Mouse (Mus musculus): ENCODE measurements at regions not wholly inside any gene's neighbourhood (a gene's known extent, or its start where the extent isn't known, plus 50 kb on each side); places are given as distances from the start of the nearest gene placed in this dataset.

DNA sequence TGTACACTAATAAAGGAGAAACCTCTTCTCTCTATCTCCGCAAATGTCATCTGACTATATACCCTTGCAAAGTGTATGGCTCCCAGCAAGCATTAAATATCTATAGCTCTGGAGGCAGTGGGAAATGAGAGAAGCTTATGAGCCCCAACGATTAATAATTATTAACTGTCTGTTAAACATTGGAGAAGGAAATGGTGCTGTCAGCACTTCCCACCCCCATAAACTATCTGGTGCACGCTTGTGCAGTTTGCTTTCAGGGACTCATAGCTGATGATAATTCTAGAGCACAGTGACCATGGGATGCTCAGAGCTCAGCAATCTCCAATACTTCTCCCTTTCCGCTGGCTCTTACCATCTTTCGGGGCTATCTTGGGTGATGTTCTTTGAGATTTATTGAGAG, 541.2 kb downstream of the Grxcr1 start:
- 70% methylated on average over 5 of the region's 5 CpGs for WGBS (ENCODE audit: insufficient replicate concordance)
- no peaks in the 10 kb centered on the region for H3K36me3 ChIP-seq
- no peak overlapping the region for H3K4me3 ChIP-seq
- no peaks in the 10 kb centered on the region for H3K9me3 ChIP-seq (replicated peaks)
- H3K27me3 ChIP-seq (replicated peaks): no peaks in the 10 kb centered on the region
- H3K4me2 ChIP-seq: no peak overlapping the region
- H3K27ac ChIP-seq: no peak overlapping the region
- no peaks in the 10 kb centered on the region for H3K4me1 ChIP-seq
- H3K9ac ChIP-seq: no peak overlapping the region
- no peak for ATAC-seq

GRCm38 (mm10) chr5:68575827-68576226, 544.2 kb downstream of the Grxcr1 start:
- H3K9me3 ChIP-seq (replicated peaks): no peaks in the 10 kb centered on the region
- H3K36me3 ChIP-seq: no peaks in the 10 kb centered on the region
- no peak overlapping the region for H3K27ac ChIP-seq
- H3K4me3 ChIP-seq: no peak overlapping the region
- no peak overlapping the region for H3K9ac ChIP-seq
- no peaks in the 10 kb centered on the region for H3K27me3 ChIP-seq (replicated peaks)
- ATAC-seq: no peak
- H3K4me1 ChIP-seq: no peaks in the 10 kb centered on the region
- H3K4me2 ChIP-seq: no peak overlapping the region

DNA sequence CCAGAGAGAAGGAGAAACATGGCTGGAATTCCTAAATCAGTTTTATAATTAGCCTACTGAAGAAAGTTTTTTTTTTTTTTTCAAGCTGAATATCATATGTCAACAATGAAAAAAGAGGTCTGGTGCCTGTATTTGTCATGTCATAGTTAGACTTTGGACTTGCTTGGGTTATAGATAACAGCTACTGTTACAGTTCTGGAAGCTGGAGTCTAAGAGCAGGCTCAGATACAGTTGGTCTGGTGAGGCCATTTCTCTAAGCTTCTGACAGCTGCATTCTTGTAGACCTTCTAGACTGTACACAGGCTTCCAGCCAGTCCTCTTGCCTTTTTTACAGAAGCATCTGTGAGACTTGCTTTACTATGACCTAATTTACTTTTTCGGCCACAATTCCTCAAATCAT, 546.9 kb downstream of the Grxcr1 start:
- H3K4me1 ChIP-seq: no peaks in the 10 kb centered on the region
- H3K4me2 ChIP-seq: no peak overlapping the region
- WGBS (ENCODE audit: insufficient replicate concordance): 70% methylated on average over 1 of the region's 1 CpGs
- no peaks in the 10 kb centered on the region for H3K36me3 ChIP-seq
- H3K27ac ChIP-seq: no peak overlapping the region
- no peak for ATAC-seq
- H3K9me3 ChIP-seq (replicated peaks): no peaks in the 10 kb centered on the region
- H3K9ac ChIP-seq: no peak overlapping the region
- no peaks in the 10 kb centered on the region for H3K27me3 ChIP-seq (replicated peaks)
- H3K4me3 ChIP-seq: no peak overlapping the region

DNA sequence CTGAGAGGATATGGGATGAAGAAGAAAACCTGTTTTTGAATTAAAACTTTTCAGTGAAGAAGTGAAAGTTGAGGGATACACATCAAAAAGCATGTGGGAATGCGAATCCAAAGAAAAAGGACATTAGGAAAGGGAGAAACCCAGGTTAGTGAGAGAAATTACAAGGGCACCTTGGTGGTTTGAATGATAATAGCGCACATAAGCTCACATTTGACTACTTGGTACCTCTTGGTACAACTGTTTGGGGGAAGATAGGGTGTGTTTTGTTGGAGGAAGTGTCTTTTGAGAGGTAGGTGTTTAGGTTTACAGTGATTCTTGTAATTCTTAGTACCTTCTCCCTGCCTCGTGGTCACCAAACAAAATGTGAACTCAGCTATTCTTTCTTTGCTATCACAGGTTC, 560.8 kb downstream of the Grxcr1 start:
- H3K4me3 ChIP-seq: no peak overlapping the region
- no peaks in the 10 kb centered on the region for H3K27me3 ChIP-seq (replicated peaks)
- no peak overlapping the region for H3K9ac ChIP-seq
- no peaks in the 10 kb centered on the region for H3K4me1 ChIP-seq
- ATAC-seq: no peak
- no peak overlapping the region for H3K27ac ChIP-seq
- H3K36me3 ChIP-seq: no peaks in the 10 kb centered on the region
- H3K4me2 ChIP-seq: no peak overlapping the region
- H3K9me3 ChIP-seq (replicated peaks): no peaks in the 10 kb centered on the region
- WGBS (ENCODE audit: insufficient replicate concordance): 67% methylated on average over 3 of the region's 3 CpGs

DNA sequence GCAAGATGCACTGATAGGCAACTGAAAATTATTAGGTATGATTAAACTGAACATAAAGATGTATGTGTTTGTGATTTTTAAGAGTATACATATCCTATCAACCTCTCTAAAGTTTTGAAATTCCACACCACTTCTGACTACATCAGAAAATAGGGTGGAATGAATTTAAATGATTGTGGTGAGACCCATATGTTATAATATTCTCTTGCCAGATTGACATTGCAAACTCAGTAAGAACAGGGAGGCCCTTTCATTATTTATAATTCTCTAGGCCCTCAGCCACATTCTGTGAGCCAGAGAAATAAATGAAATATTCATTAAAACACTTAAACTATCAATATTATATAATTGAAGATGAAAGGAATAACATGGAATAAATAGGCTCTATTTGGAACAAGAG, 586.8 kb downstream of the Grxcr1 start:
- H3K4me3 ChIP-seq: no peak overlapping the region
- no peaks in the 10 kb centered on the region for H3K9me3 ChIP-seq (replicated peaks)
- no peak overlapping the region for H3K9ac ChIP-seq
- H3K27ac ChIP-seq: no peak overlapping the region
- no peak for ATAC-seq
- H3K4me1 ChIP-seq: no peaks in the 10 kb centered on the region
- H3K36me3 ChIP-seq: no peaks in the 10 kb centered on the region
- no peak overlapping the region for H3K4me2 ChIP-seq
- H3K27me3 ChIP-seq (replicated peaks): no peaks in the 10 kb centered on the region

- no peak overlapping the region for H3K4me3 ChIP-seq
- WGBS (ENCODE audit: insufficient replicate concordance): 74% methylated on average over 3 of the region's 3 CpGs
- H3K4me1 ChIP-seq: no peaks in the 10 kb centered on the region
- H3K27me3 ChIP-seq (replicated peaks): no peaks in the 10 kb centered on the region
- no peaks in the 10 kb centered on the region for H3K36me3 ChIP-seq
- H3K27ac ChIP-seq: no peak overlapping the region
- no peak overlapping the region for H3K4me2 ChIP-seq
- ATAC-seq: no peak
- H3K9me3 ChIP-seq (replicated peaks): no peaks in the 10 kb centered on the region
- no peak overlapping the region for H3K9ac ChIP-seq
Observed at GRCm38 (mm10) chr5:68635400-68635799, 603.8 kb downstream of the Grxcr1 start.

DNA sequence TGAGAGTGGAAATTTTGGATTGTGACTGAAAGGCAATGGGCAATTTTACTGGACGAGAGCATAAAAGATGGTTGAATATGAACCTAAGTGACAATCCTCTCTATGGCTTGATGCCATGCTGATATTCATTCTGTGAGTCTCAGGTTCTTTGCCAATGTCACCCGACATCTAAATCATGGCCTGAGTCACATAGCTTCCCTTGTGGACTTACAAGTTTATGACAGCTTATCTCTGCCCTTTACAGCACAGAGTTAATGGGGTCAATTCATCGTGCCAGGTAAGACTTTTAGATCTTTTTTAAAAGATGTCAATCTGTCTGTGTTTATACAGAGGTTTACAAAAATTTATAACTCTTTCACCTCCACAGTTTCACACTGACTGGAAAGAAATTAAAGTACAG, 641.2 kb downstream of the Grxcr1 start:
- 71% methylated on average over 3 of the region's 3 CpGs for WGBS (ENCODE audit: insufficient replicate concordance)
- Histone ChIP-seq H3K4me3 (no peak overlapping the region), H3K27me3 (replicated peaks) (no peaks in the 10 kb centered on the region), H3K4me2 (no peak overlapping the region), H3K27ac (no peak overlapping the region), H3K9me3 (replicated peaks) (no peaks in the 10 kb centered on the region), H3K36me3 (no peaks in the 10 kb centered on the region), H3K9ac (no peak overlapping the region), H3K4me1 (no peaks in the 10 kb centered on the region)
- no peak for ATAC-seq

DNA sequence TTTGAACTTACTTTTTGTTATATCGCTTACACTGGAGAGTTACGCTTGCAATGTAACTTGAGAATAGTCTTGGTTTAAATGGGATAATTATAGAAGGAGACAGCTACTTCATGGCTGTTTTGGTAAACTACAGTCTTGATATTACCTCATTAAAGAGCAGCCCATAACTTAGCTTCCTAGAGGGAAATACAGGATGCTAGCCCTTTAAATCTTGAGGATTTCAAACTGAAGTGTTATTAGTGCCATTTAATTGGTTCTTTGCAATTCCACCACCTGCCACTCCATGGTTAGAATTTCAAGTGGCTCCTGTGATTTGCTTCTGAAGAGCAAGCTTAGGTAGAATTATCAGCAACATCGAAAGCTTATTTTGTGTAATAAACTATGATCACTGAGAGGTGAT, 640.1 kb downstream of the Kctd8 start:
- no peaks in the 10 kb centered on the region for H3K36me3 ChIP-seq
- 57% methylated on average over 3 of the region's 3 CpGs for WGBS (ENCODE audit: insufficient replicate concordance)
- H3K9me3 ChIP-seq (replicated peaks): no peaks in the 10 kb centered on the region
- H3K4me3 ChIP-seq: no peak overlapping the region
- H3K4me2 ChIP-seq: no peak overlapping the region
- no peaks in the 10 kb centered on the region for H3K4me1 ChIP-seq
- H3K27ac ChIP-seq: no peak overlapping the region
- H3K9ac ChIP-seq: no peak overlapping the region
- no peaks in the 10 kb centered on the region for H3K27me3 ChIP-seq (replicated peaks)
- ATAC-seq: no peak

DNA sequence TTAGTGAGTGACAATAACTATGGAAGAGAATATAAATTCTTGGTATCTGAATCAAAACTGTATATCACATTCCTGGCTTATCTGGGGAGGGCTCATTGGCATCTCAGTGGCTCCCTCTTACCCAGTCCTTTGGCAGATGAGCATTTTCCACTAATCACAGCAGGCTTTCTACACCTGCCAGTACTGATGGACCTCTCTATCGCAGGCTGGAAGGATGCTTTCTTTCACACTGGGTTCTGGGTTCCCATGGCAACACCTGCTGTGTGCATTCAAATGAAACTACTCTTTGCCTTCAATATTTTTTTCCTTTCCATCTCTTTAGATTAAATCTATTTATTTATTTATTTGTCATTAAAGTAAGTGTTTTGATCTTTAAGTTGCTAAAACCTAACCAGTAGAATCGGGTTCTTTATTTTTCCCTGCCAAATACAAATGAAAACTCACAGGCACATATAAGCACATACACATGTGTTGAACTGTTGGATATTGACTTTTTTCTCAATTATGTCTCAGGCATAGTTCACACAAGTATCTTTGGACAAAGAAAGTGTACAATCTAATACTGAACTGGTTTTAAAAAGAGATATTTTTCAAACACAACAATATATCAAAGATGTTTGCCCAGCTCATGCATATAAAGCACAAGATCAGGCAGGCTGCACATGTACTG, 635.9 kb downstream of the Kctd8 start:
- H3K36me3 ChIP-seq: no peaks in the 10 kb centered on the region
- WGBS (ENCODE audit: insufficient replicate concordance): 64% methylated on average over 2 of the region's 2 CpGs
- no peaks in the 10 kb centered on the region for H3K4me1 ChIP-seq
- no peak overlapping the region for H3K9ac ChIP-seq
- H3K9me3 ChIP-seq (replicated peaks): no peaks in the 10 kb centered on the region
- H3K4me2 ChIP-seq: no peak overlapping the region
- no peaks in the 10 kb centered on the region for H3K27me3 ChIP-seq (replicated peaks)
- no peak for ATAC-seq
- no peak overlapping the region for H3K4me3 ChIP-seq
- no peak overlapping the region for H3K27ac ChIP-seq

- WGBS (ENCODE audit: insufficient replicate concordance): 59% methylated on average over 4 of the region's 4 CpGs
- Histone ChIP-seq H3K4me2 (no peak overlapping the region), H3K9ac (no peak overlapping the region), H3K36me3 (no peaks in the 10 kb centered on the region), H3K27ac (no peak overlapping the region), H3K4me1 (no peaks in the 10 kb centered on the region), H3K9me3 (replicated peaks) (no peaks in the 10 kb centered on the region), H3K27me3 (replicated peaks) (no peaks in the 10 kb centered on the region), H3K4me3 (no peak overlapping the region)
- no peak for ATAC-seq
Observed at GRCm38 (mm10) chr5:68726733-68727132, 614.7 kb downstream of the Kctd8 start.

GRCm38 (mm10) chr5:68735186-68735585, 606.3 kb downstream of the Kctd8 start:
- Histone ChIP-seq H3K9ac (no peak overlapping the region), H3K4me2 (no peak overlapping the region), H3K4me3 (no peak overlapping the region), H3K27me3 (replicated peaks) (no peaks in the 10 kb centered on the region), H3K36me3 (no peaks in the 10 kb centered on the region), H3K27ac (no peak overlapping the region), H3K4me1 (no peaks in the 10 kb centered on the region), H3K9me3 (replicated peaks) (0 out of 2 replicates have a peak, but pooled peaks cover 3% of the 10 kb centered on the region)
- peak; percentile 27; the same call in 1 of the 2 replicates for ATAC-seq
- 40% methylated on average over 5 of the region's 5 CpGs for WGBS (ENCODE audit: insufficient replicate concordance)

DNA sequence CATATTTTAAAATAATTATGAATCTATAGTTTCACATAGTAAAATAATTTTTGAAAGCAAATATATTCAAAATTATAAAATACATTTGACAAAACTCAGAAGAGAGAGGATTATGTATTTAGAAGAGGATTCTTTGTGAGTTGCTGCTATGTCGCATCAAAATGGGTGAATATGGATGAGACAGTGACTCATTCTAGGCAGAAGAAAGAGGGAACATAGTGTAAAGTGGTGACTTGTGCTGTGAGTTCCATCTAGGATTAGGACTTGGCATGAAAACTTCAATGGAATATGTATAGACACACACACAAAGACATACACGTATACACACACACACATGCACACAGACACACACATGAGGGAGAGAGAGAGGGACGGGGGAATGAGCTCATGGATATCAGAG, 591.0 kb downstream of the Kctd8 start:
- H3K36me3 ChIP-seq: no peaks in the 10 kb centered on the region
- no peaks in the 10 kb centered on the region for H3K4me1 ChIP-seq
- H3K4me2 ChIP-seq: no peak overlapping the region
- H3K27ac ChIP-seq: no peak overlapping the region
- no peak overlapping the region for H3K9ac ChIP-seq
- H3K27me3 ChIP-seq (replicated peaks): no peaks in the 10 kb centered on the region
- no peak overlapping the region for H3K4me3 ChIP-seq
- no peak for ATAC-seq
- WGBS (ENCODE audit: insufficient replicate concordance): 74% methylated on average over 3 of the region's 3 CpGs
- H3K9me3 ChIP-seq (replicated peaks): no peaks in the 10 kb centered on the region

DNA sequence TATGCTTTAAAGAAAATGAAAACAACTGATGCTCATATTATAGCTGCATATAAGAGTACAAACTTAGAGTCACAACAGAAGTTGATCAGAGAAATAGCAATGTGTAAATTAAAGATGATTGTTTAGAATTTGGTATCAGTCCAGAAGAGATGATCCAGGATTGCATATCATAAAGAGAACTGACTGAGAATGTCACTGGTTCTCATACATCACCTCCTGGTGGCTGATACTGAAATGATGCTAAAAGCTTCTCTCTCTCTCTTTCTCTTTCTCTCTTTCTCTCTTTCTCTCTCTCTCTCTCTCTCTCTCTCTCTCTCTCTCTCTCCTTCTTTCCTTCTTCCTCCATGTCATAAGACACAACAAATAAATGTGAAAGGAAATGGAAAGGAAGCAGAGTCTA, 588.5 kb downstream of the Kctd8 start:
- Histone ChIP-seq H3K9me3 (replicated peaks) (no peaks in the 10 kb centered on the region), H3K36me3 (no peaks in the 10 kb centered on the region), H3K4me3 (no peak overlapping the region), H3K27me3 (replicated peaks) (no peaks in the 10 kb centered on the region), H3K27ac (no peak overlapping the region), H3K4me2 (no peak overlapping the region), H3K9ac (no peak overlapping the region), H3K4me1 (no peaks in the 10 kb centered on the region)
- ATAC-seq: no peak
